Mouse (Mus musculus) midbrain, postnatal 0 days (tissue): Measurements from ENCODE around the gene Plcb3. TPM values are rescaled to one million over a fixed set of nuclear protein-coding genes. Genes with fewer than 3 reads are reported as not detected.

Experiments used
- ATAC-seq: fragments of 200-750 bp; cut with Nextera tagmentation; 2 replicates; pipeline ENCODE4 v1.8.0; 2017; ENCODE audit warnings: moderate number of reproducible peaks, mild to moderate bottlenecking, moderate TSS enrichment, moderate library complexity; ENCODE audit not compliant: low FRiP score
- DNase-seq: peaks from one replicate; pipeline ENCODE4 v3.0.0-alpha.2; 2015; ENCODE audit warnings: low spot score
- H3K27ac ChIP-seq: fragments of 300-500 bp; sonication (generic); 2 replicates; pipeline ENCODE4 v1.5.1; 2014; ENCODE audit warnings: low read depth, mild to moderate bottlenecking, low read length, mixed read lengths
- H3K27me3 ChIP-seq: fragments of 300-500 bp; sonication (generic); 2 replicates; pipeline ENCODE4 v1.6.1; 2014; ENCODE audit warnings: low read length, control low read depth, mixed read lengths; ENCODE audit not compliant: insufficient read depth
- H3K36me3 ChIP-seq: fragments of 300-500 bp; sonication (generic); 2 replicates; pipeline ENCODE4 v1.6.1; 2014; ENCODE audit warnings: low read length, control low read depth, mixed read lengths; ENCODE audit not compliant: insufficient read depth
- H3K4me1 ChIP-seq: fragments of 300-500 bp; sonication (generic); 2 replicates; pipeline ENCODE4 v1.6.1; 2014; ENCODE audit warnings: mild to moderate bottlenecking, control low read depth, antibody characterized with exemption, low read length, mixed read lengths; ENCODE audit not compliant: insufficient read depth
- H3K4me2 ChIP-seq: fragments of 300-500 bp; sonication (generic); 2 replicates; pipeline ENCODE4 v1.6.1; 2014; ENCODE audit warnings: low read depth, mild to moderate bottlenecking, low read length, mixed read lengths; ENCODE audit not compliant: poor library complexity, severe bottlenecking
- H3K4me3 ChIP-seq: fragments of 300-500 bp; sonication (generic); 2 replicates; pipeline ENCODE4 v1.5.1; 2014; ENCODE audit warnings: low read depth, mild to moderate bottlenecking, low read length, moderate library complexity
- H3K9ac ChIP-seq: fragments of 300-500 bp; sonication (generic); replicated peaks from 2 replicates; pipeline ENCODE4 v1.6.1; 2014; ENCODE audit warnings: mild to moderate bottlenecking, low read length, moderate library complexity, mixed read lengths; ENCODE audit not compliant: poor library complexity, severe bottlenecking
- H3K9me3 ChIP-seq: fragments of 300-500 bp; sonication (generic); 2 replicates; pipeline ENCODE4 v1.6.1; 2016; ENCODE audit warnings: low read length, control low read depth
- CTCF ChIP-seq: IDR thresholded peaks from 2 replicates; pipeline ENCODE4 v1.5.1; 2016; ENCODE audit warnings: antibody characterized with exemption, mild to moderate bottlenecking
- WGBS: fragments of 180-500 bp; shearing (Covaris S2); extraction: QIAGEN DNeasy Blood & Tissue Kit; methylation state at CpG from one replicate; pipeline ENCODE4 v1.1.7; 2014; 5-methylcytosine and 5-hydroxymethylcytosine counted together
- polyA plus RNA-seq: library from polyadenylated mRNA; unstranded; fragments of >200 nt; fragmentation: Nextera tagmentation; extraction: Ambion mirVana; gene quantifications from 2 replicates; pipeline ENCODE4 v1.2.1, GENCODE M21; 2015
- total RNA-seq: library from RNA; depleted of rRNA; stranded (reverse); fragments of >200 nt; gene quantifications from 2 replicates; pipeline ENCODE4 v1.2.3, GENCODE M21; 2014

Gene Plcb3
- total and polyA plus RNA-seq, 2 experiments from 2014 or later, result 9.8 to 16.6 TPM

DNA sequence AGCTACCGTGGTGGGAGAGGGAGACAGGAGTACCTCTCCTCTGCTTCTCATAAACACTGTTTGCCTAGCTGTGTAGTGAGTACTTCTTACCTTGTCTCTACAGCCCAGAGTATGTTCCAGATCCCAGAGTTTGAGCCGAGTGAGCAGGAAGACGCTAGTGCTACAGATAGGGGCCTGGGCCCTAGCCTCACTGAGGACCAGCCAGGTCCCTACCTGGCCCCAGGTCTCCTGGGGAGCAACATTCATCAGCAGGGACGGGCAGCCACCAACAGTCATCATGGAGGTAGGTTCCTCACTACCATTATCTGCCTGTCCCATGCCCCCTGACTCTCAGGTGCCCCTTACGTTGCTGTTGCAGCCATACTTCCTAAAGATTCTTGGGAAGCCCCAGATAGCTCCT, 33.5 kb downstream of the Plcb3 start:
- WGBS, result 25% methylated on average over 5 of the region's 5 CpGs
- H3K9me3 ChIP-seq, result no peaks in the 10 kb centered on the region
- ATAC-seq (no peak), DNase-seq (no peak)
- no peaks in the 10 kb centered on the region for H3K27me3 ChIP-seq
- peaks cover 19% of the 10 kb centered on the region for H3K4me1 ChIP-seq
- peak overlapping the region; percentile 95 for H3K27ac ChIP-seq
- peak overlapping the region; percentile 89 for H3K9ac ChIP-seq
- H3K4me2 ChIP-seq, result peak overlapping the region; percentile 100
- no peak for TF ChIP-seq CTCF
- peaks cover 7% of the 10 kb centered on the region for H3K36me3 ChIP-seq
- H3K4me3 ChIP-seq, result peak overlapping the region; percentile 92

GRCm38 (mm10) chr19:6942249-6942691, 34.0 kb downstream of the Plcb3 start, which contains the start of gene Gpr137:
Gpr137 (minus strand) TSS chr19:6942480.
- DNase-seq, result peak; percentile 93
- Histone ChIP-seq H3K4me1 (peaks cover 19% of the 10 kb centered on the region), H3K4me2 (peak within 1 kb of the TSS; percentile 100), H3K36me3 (peaks cover 8% of the 10 kb centered on the region), H3K9ac (peak within 1 kb of the TSS; percentile 89), H3K27ac (peak within 1 kb of the TSS; percentile 95), H3K9me3 (no peaks in the 10 kb centered on the region), H3K27me3 (no peaks in the 10 kb centered on the region), H3K4me3 (peak within 1 kb of the TSS; percentile 92)
- no peak for TF ChIP-seq CTCF
- peak; percentile 82 for ATAC-seq
- WGBS, result under 1% methylated on average over 27 of the region's 27 CpGs

DNA sequence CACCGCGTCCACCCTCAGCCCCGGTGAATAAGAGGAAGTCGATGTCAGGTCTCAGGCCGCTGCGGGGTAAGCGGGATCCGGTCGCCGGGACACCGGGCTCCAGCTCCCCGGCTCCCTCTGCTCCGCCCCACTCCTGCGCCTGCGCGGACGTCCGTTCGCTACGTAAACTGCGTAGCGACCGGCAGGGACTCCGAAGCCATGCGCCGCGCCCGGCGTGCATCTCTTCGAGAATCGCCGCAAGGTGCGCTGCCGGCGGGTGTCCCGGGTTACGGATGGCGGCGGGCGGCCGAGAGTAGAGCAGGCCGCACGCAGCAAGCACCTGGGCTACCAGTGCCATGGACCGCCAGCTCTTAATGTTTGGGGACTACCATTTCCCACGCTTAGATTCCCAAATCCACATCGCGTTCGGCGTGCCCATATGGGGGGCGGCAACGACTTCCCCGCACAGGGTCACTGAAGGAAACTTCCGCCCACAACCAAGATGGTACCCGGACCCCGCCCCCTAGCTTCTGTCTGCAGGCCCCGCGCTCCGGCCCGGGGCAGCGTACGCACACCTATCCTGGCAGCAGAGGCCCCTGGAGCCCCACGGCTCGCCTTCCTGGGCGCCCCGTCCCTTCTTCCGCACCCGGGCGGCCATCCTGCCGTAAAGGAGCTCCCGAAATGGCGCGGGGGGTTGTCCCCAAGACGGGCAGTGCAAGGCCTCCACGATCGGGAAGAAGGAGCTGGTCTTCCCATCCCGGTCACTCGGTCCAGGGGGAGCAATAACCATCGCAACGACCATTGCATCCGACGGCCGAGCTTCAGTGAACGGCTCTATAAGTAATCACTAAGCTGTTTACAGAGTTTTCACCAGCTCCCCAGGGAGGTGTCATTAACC, 34.7 kb downstream of the Plcb3 start, which contains the start of gene Bad:
TSS of gene Bad (plus strand) at position 490 of the 877 bp plus-strand sequence.
- Histone ChIP-seq H3K9me3 (no peaks in the 10 kb centered on the region), H3K4me3 (peak within 1 kb of the TSS; percentile 92), H3K9ac (peak within 1 kb of the TSS; percentile 89), H3K4me1 (peaks cover 19% of the 10 kb centered on the region), H3K27me3 (no peaks in the 10 kb centered on the region), H3K4me2 (peak within 1 kb of the TSS; percentile 100), H3K36me3 (peaks cover 8% of the 10 kb centered on the region), H3K27ac (peak within 1 kb of the TSS; percentile 95)
- DNase-seq (peak; percentile 93), ATAC-seq (peak; percentile 82)
- 1% methylated on average over 80 of the region's 83 CpGs for WGBS
- TF ChIP-seq CTCF, result peak; percentile 27

- peaks cover 8% of the 10 kb centered on the region for H3K36me3 ChIP-seq
- ATAC-seq (peak; percentile 12; the same call in 1 of the 2 replicates), DNase-seq (no peak)
- peak overlapping the region; percentile 89 for H3K9ac ChIP-seq
- 27% methylated on average over 20 of the region's 29 CpGs for WGBS
- H3K9me3 ChIP-seq, result no peaks in the 10 kb centered on the region
- H3K27me3 ChIP-seq, result peaks cover 3% of the 10 kb centered on the region; the same call in 1 of the 2 replicates
- peak overlapping the region; percentile 95 for H3K27ac ChIP-seq
- peaks cover 19% of the 10 kb centered on the region for H3K4me1 ChIP-seq
- H3K4me2 ChIP-seq, result peak overlapping the region; percentile 100
- TF ChIP-seq CTCF, result no peak
- peak overlapping the region; percentile 92 for H3K4me3 ChIP-seq
Observed at GRCm38 (mm10) chr19:6940396-6941351, 35.6 kb downstream of the Plcb3 start.

GRCm38 (mm10) chr19:6939106-6940002, 36.9 kb downstream of the Plcb3 start:
- ATAC-seq (no peak), DNase-seq (no peak)
- WGBS, result 84% methylated on average over 20 of the region's 20 CpGs
- no peaks in the 10 kb centered on the region for H3K9me3 ChIP-seq
- peaks cover 19% of the 10 kb centered on the region for H3K4me1 ChIP-seq
- peaks cover 8% of the 10 kb centered on the region for H3K36me3 ChIP-seq
- H3K4me3 ChIP-seq, result no peak overlapping the region
- H3K9ac ChIP-seq, result peak overlapping the region; percentile 89; the same call in 1 of the 2 replicates
- peaks cover 10% of the 10 kb centered on the region; the same call in 1 of the 2 replicates for H3K27me3 ChIP-seq
- no peak overlapping the region for H3K27ac ChIP-seq
- TF ChIP-seq CTCF, result no peak
- H3K4me2 ChIP-seq, result peak overlapping the region; percentile 100
